Mouse (Mus musculus): ENCODE data around the gene Lrrc8e. TPM values are rescaled to one million over a fixed set of nuclear protein-coding genes. Genes with fewer than 3 reads are reported as not detected.

Gene Lrrc8e
- polyA plus RNA-seq, 1 experiment from 2014 or later: 0.17 TPM

DNA sequence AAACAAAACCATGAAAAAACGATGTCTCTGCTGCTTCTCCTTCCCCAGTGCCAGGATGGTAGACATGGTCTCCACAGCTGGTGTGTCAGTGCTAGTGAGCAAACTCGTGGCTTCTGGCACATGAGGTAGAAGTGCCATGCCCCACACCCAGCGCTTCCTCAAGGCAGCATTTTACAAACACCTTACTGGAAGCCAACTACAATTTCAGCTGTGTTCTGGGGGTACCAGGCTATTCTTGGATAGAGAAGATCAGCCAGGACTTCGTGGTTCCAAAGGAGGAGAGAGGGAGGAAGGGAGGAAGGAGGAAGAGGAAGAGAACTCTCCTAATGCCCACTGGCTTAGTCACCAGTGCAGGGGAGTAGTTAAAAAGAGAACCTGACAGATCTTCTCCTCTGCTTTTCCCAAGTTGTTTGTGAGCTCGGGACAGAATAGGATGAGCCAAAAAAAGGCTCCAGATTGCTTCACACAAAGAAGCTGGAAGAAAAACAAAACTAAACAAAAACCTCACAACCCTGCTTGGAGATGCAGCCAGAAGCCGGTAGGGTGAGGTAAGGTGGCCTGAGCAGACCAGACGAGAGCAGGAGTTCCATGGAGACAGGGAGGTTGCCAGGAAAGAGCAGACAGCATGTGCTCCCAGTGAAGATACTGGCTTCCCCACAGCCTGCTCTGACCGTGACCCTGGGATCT, 36.6 kb downstream of the Lrrc8e start:
- H3K4me3 ChIP-seq: no peak overlapping the region
- ATAC-seq (ENCODE audit: low FRiP score): no peak
- H3K9ac ChIP-seq: no peak overlapping the region
- no peaks in the 10 kb centered on the region for H3K27me3 ChIP-seq
- peaks cover 83% of the 10 kb centered on the region for H3K36me3 ChIP-seq
- H3K4me1 ChIP-seq: peaks cover 9% of the 10 kb centered on the region
- no peak overlapping the region for H3K27ac ChIP-seq
- H3K4me2 ChIP-seq (replicated peaks): no peak overlapping the region
- no peaks in the 10 kb centered on the region for H3K9me3 ChIP-seq (replicated peaks)
- WGBS: 89% methylated on average over 8 of the region's 8 CpGs

DNA sequence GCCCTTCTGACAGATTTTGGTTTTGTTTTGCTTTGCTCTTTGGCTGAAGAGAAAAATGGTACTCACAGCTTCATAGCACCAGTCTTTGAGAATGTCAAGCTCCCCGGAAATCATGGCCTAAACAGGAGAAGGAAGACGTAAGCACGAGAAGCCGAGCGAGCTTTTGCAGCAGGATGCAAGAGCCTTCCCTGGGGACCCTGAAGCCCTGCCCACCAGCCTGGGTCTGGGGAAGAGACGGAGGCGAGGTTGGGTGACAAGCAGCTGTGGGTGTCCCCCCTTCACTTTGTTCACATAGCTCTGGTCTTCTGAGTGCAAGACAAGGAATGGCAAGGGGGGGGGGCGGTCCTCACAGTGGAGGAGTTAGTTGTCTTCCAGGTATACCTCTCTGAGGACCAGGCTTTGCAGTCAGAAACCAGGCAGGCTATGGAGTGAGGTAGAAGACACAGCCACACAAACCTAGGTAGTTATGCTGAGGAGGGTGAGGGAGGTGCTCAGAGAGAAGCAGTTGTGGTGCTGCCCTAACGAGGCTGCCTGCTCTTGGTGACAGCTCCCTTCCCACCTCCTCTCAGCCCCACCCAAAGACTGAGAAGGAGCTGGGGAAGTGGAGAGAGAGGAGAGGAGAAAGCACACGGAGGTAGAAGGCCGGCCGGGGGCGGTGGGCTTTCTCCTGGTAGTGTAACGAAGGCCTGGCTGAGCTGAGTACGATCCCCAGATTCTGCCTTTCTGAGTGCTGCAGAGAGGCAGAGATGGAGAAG, 38.7 kb downstream of the Lrrc8e start:
- Histone ChIP-seq H3K4me2 (replicated peaks) (no peak overlapping the region), H3K9ac (no peak overlapping the region), H3K36me3 (peaks cover 92% of the 10 kb centered on the region), H3K27ac (no peak overlapping the region), H3K9me3 (replicated peaks) (no peaks in the 10 kb centered on the region), H3K4me1 (no peaks in the 10 kb centered on the region), H3K27me3 (no peaks in the 10 kb centered on the region), H3K4me3 (no peak overlapping the region)
- ATAC-seq (ENCODE audit: low FRiP score): no peak
- WGBS: 96% methylated on average over 15 of the region's 15 CpGs

- Histone ChIP-seq H3K4me2 (replicated peaks) (no peak overlapping the region), H3K9ac (no peak overlapping the region), H3K27ac (no peak overlapping the region), H3K9me3 (replicated peaks) (no peaks in the 10 kb centered on the region), H3K27me3 (no peaks in the 10 kb centered on the region), H3K4me3 (no peak overlapping the region), H3K4me1 (no peaks in the 10 kb centered on the region), H3K36me3 (peaks cover 83% of the 10 kb centered on the region)
- ATAC-seq (ENCODE audit: low FRiP score): no peak
- 77% methylated on average over 15 of the region's 15 CpGs for WGBS
Observed at GRCm38 (mm10) chr8:4267627-4268026, 41.0 kb downstream of the Lrrc8e start.

GRCm38 (mm10) chr8:4269609-4270008, 43.0 kb downstream of the Lrrc8e start:
- peaks cover 2% of the 10 kb centered on the region; the same call in 1 of the 2 replicates for H3K4me1 ChIP-seq
- peaks cover 78% of the 10 kb centered on the region for H3K36me3 ChIP-seq
- WGBS: 96% methylated on average over 6 of the region's 6 CpGs
- no peaks in the 10 kb centered on the region for H3K9me3 ChIP-seq (replicated peaks)
- no peak overlapping the region for H3K27ac ChIP-seq
- no peak for ATAC-seq (ENCODE audit: low FRiP score)
- H3K4me3 ChIP-seq: no peak overlapping the region
- no peak overlapping the region for H3K4me2 ChIP-seq (replicated peaks)
- H3K9ac ChIP-seq: no peak overlapping the region
- H3K27me3 ChIP-seq: no peaks in the 10 kb centered on the region

- Histone ChIP-seq H3K36me3 (peaks cover 27% of the 10 kb centered on the region), H3K9me3 (replicated peaks) (no peaks in the 10 kb centered on the region), H3K27ac (peak within 1 kb of the TSS; percentile 76), H3K4me2 (replicated peaks) (peak within 1 kb of the TSS; percentile 61), H3K9ac (peak within 1 kb of the TSS; percentile 79), H3K4me3 (peak within 1 kb of the TSS; percentile 61), H3K4me1 (peaks cover 7% of the 10 kb centered on the region), H3K27me3 (no peaks in the 10 kb centered on the region)
- under 1% methylated on average over 39 of the region's 39 CpGs for WGBS
- peak; percentile 94 for ATAC-seq (ENCODE audit: low FRiP score)
Observed at GRCm38 (mm10) chr8:4275275-4276110, 48.9 kb downstream of the Lrrc8e start, which contains the start of gene Timm44. TSS of gene Timm44 (minus strand) at chr8:4275913.

- ATAC-seq (ENCODE audit: low FRiP score): no peak
- WGBS: 31% methylated on average over 9 of the region's 9 CpGs
- Histone ChIP-seq H3K9ac (peak overlapping the region; percentile 79), H3K4me2 (replicated peaks) (peak overlapping the region; percentile 61), H3K9me3 (replicated peaks) (no peaks in the 10 kb centered on the region), H3K27ac (peak overlapping the region; percentile 76), H3K4me3 (peak overlapping the region; percentile 61), H3K27me3 (no peaks in the 10 kb centered on the region), H3K36me3 (peaks cover 24% of the 10 kb centered on the region), H3K4me1 (peaks cover 7% of the 10 kb centered on the region)
Observed at GRCm38 (mm10) chr8:4276111-4276465, 49.5 kb downstream of the Lrrc8e start.

Other genes starting within 250 kb of the Lrrc8e start
- not detected in 2 replicates for gene Cd209f, start 121.0 kb upstream of the Lrrc8e start, polyA plus RNA-seq (2016; fragmentation: Nextera tagmentation; extraction: Ambion mirVana)
- gene Cd209g, start 92.7 kb upstream of the Lrrc8e start, polyA plus RNA-seq (2016; fragmentation: Nextera tagmentation; extraction: Ambion mirVana): not detected in 2 replicates
- gene Evi5l, start 60.3 kb upstream of the Lrrc8e start, polyA plus RNA-seq (2016; fragmentation: Nextera tagmentation; extraction: Ambion mirVana): 70.1 and 70.6 TPM in 2 replicates
- gene Prr36, start 9.4 kb upstream of the Lrrc8e start, polyA plus RNA-seq (2016; fragmentation: Nextera tagmentation; extraction: Ambion mirVana): 39.2 and 42.0 TPM in 2 replicates
- gene Map2k7, start 11.9 kb downstream of the Lrrc8e start, polyA plus RNA-seq (2016; fragmentation: Nextera tagmentation; extraction: Ambion mirVana): 41.2 and 46.4 TPM in 2 replicates
- 1.4 and 2.0 TPM in 2 replicates for gene Gm49320, start 12.0 kb downstream of the Lrrc8e start, polyA plus RNA-seq (2016; fragmentation: Nextera tagmentation; extraction: Ambion mirVana)
- 4.0 and 8.7 TPM in 2 replicates for gene Tgfbr3l, start 21.4 kb downstream of the Lrrc8e start, polyA plus RNA-seq (2016; fragmentation: Nextera tagmentation; extraction: Ambion mirVana)
- 57.3 and 60.2 TPM in 2 replicates for gene Snapc2, start 26.3 kb downstream of the Lrrc8e start, polyA plus RNA-seq (2016; fragmentation: Nextera tagmentation; extraction: Ambion mirVana)
- gene Ctxn1, start 32.4 kb downstream of the Lrrc8e start, polyA plus RNA-seq (2016; fragmentation: Nextera tagmentation; extraction: Ambion mirVana): 194 and 195 TPM in 2 replicates
- 49.9 and 54.1 TPM in 2 replicates for gene Timm44, start 49.1 kb downstream of the Lrrc8e start, polyA plus RNA-seq (2016; fragmentation: Nextera tagmentation; extraction: Ambion mirVana)
- 22.3 and 24.1 TPM in 2 replicates for gene Ccl25, start 98.4 kb downstream of the Lrrc8e start, polyA plus RNA-seq (2016; fragmentation: Nextera tagmentation; extraction: Ambion mirVana)
- 248 and 251 TPM in 2 replicates for gene Elavl1, start 98.6 kb downstream of the Lrrc8e start, polyA plus RNA-seq (2016; fragmentation: Nextera tagmentation; extraction: Ambion mirVana)

All from hindbrain, embryonic 12.5 days (tissue).